Mouse (Mus musculus) naive thymus-derived CD4-positive, alpha-beta T cell, adult 2 months (primary cell): ENCODE measurements around the gene Pigk.

ENCODE experiments used
- DNase-seq: peaks from one replicate; pipeline ENCODE4 v3.0.0-alpha.2; 2011; ENCODE audit warnings: low read depth

Gene Pigk

DNA sequence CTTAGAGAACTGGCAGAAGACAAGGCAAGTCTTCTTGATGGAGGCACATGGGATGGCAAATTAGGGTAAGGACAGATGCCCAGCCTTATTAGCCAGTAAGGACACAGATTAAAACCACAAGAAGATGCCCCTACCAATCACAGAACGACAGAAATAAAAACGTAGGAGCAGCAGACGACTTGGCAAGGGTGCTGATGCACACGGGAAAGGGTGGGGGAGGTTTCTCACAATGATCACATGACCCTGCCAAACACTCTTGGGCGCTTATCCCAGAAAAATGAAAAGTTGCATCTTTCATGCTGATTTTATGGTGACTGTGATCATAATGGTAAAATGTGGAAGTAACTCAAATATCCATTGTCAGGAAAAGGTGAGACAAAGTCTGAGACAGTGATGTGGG, 193.2 kb downstream of the Pigk start:
- DNase-seq = no peak

DNA sequence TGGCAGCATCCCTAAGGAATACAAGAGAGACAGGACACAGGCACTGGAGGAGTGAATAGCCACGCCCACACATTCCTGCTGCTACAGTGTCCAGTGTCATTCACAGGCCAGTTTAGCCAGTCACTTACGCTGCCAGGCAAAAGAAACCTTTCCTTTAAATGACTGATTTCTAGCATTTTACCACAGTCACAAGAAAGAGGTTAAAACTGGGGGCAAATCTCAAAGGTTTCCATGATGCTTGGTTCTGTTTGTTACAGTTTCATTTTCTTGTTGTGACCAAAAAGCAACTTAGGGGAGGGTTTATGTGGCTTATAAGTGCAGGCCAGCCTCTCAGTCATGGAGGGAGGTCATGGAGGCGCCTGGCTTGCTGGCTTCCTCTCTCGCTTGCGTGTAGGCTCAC, 193.8 kb downstream of the Pigk start:
- no peak for DNase-seq

DNA sequence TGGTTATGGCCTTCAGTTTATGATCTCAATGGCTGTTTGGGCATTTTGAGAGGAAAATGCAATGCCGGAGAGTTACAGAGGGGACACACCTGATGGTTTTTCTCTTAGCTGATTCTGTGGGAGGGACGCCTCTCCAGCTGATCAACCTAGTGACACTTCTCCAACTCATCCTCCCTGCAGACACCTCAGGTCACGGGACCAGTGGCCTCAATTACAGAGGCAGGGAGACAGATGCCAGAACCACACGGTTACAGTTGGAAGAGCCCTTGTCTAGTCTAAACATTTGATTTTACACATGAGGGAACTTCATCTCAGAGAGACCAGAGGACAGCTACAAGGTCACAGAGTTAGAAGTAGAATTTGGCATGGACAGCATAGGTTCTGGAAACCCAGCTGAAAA, 197.7 kb downstream of the Pigk start:
- no peak for DNase-seq

DNA sequence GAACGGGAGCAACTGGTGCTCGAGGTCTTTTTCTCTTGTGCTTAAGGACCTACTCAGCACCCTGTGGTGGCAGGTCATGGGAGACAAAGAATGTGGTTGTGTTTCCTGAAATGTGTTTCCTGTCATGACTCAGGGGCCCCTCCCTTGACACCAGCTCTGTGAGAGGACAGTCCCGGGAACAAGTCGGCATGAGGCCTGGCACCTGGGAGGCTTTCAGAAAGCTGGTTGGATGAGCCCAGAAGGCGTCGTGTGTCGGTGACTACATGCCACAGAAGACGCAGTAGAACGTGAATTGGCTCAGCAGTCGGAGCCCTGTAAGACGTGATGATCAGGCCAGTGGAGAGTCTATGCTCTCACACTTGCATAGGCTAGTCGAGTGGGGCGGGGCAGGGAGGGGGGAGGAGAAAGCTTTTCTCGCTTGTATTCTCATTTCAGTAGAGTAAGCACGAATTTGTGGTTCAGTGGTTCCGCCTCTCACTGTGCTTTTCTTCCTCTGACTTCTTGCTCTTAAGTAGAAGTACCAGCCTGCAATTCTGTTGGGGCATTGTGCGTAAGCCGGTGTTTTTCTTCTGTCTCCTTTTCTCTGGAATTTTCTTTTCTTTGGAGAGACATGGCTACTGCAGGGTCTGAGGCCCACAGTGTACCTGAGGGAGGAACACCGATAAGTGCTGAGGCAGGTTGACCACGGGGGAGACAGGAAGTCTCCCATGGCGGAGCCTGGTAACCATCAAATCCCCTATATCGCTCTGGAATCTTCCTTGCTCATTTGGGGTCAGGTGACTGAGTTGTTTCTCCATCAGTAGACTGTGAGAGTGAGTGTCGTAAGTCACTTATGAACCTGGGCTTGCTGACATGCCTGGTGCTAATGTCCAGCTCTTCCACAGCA, 198.6 kb downstream of the Pigk start:
- peak; percentile 92 for DNase-seq

DNA sequence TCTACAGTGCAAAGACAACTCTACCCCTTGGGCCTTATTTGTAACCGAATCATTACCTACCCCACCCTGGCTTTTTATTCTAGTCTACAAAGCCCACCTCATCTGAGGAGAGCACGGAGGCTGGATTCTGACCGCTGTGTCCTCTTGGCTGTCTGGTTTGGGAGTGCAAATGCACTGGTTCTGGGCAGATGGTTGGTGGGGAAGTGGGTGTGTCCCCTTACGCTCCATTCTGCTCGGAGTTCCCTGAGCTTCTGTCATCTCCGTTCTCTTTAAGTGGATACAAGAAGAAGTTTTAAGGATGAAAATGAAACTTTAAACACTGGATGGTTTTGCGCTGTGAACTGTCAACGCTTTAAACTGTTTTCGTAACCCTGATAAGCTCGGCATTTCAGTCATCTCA, 199.2 kb downstream of the Pigk start:
- no peak for DNase-seq

DNA sequence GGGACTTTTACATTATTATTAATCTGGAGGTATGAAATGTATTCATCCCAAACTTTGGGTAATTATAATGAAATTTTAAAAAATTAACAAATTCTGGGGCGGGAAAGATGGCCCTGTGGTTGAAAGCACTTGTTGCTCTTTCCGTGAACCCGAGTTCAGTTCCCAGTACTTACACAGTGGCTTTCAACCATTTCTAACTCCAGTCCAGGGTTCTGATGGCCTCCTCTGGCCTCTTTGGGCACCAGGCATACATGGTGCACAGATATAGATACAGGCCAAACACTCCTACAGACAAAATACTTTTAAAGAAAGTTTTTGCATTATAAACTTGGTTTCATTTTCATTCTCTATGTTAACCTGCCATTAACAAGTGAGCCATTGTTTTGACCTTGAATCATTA, 199.7 kb downstream of the Pigk start:
- no peak for DNase-seq

DNA sequence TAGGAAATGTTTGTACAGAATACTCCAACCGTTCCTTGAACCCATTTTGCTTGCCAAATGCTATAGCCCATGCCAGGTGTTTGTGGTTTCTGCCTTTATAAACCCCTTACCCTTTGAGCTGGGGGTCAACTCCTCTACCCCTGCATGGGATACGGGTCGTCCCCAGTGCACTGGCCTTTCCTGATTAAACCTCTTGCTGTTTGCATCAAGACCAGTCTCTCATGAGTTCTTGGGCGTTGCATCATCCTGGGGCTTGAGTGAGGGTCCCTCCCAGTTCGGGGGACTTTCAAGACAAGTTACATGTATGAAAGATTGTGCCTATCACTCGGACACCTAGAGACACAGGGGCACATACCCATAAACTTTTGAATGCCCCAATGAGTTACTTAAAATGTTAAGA, 200.5 kb downstream of the Pigk start:
- DNase-seq = no peak

DNA sequence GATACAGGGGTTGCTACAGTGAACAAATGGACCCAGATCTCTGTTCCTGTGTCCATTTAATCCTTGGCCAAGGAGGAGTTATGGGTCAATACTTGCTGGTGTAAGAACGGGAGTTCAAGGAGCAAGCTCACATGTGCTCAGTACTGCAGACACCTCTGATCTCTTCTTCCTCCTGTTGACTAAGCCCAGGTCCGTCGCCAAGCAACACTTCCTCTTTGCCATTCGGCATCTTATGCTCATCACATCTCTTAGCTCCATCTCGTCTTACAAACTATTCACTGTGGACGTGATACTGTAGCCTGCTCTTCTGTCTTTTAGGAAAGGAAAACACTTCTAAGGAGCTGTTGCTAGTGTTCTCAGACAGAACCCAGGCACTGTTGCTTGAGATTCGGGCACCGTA, 203.7 kb downstream of the Pigk start:
- DNase-seq = peak; percentile 80

DNA sequence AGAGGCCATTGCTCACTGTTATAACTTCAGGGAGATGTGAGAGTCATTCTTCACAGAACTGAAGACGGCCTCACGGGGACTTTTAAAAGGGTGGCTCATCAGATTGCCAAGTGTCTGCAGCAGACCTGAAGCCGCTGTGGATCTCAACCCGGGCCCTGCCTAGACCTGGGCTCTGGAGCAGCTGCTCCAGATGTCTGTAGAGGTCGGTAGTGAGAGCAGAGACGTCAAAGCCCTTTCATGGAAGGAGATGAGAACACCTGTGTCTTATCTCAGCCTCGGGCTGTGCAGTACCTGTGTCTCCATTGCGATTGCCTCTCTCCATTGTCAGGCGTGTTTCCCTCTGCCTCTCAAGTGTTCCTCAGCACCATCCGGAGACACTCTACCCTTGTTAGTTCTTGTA, 205.2 kb downstream of the Pigk start:
- peak; percentile 68 for DNase-seq

DNA sequence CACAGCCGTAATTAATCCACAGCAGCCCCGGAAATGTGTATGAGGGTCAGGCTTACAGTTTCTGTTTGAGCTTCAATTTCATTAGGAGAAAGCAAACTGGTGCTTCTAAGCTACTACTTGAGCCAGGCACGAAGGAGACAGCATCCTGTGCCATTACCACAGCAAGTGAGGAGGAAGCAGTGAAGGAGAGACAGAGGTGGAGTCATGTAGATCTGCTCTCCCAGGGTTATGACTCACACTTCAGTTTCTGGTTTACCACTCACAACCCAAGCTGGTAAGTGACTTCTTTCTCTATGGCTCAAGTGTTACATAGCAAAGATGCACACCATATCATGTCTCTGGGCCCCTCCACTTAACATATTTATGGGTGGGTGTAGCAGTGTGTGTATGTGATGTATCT, 206.5 kb downstream of the Pigk start:
- peak; percentile 71 for DNase-seq

DNA sequence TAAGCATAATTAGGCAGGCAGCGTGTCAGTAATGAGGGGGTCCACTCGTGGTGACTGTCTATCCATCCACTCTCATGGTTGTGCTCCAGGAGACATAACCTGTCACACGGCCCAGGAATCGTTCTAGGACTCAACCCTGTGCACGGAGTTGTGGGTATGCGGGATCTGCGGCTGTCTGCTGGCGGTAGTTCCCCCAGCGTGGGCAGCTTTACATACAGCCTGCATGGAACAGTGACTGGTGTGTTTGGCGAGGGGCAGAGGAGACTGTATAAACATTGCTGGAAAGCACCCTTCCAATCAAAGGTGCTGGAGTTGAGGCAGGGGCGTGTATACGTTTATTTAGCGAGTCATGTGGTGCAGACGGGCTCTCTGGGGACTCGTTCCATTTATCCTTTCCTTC, 209.6 kb downstream of the Pigk start:
- no peak for DNase-seq

DNA sequence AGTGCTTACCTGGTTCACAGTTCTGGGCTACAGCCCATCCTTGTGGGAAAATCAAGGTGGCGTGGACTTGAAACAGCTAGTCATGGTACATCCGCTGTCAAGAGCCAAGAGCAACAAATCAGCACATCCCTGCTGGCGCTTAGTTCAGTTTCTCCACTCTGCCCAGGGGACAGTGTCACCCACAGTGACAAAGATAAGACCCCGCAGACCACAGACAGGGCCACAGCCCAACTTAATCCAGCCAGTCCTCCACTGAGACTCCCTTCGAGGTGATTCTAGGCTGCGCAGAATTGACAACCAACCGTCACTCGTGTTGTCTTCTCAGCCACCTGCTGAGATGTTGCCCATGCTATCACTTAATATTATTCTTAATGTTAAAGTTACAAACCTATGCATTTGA, 211.5 kb downstream of the Pigk start:
- DNase-seq = no peak

DNA sequence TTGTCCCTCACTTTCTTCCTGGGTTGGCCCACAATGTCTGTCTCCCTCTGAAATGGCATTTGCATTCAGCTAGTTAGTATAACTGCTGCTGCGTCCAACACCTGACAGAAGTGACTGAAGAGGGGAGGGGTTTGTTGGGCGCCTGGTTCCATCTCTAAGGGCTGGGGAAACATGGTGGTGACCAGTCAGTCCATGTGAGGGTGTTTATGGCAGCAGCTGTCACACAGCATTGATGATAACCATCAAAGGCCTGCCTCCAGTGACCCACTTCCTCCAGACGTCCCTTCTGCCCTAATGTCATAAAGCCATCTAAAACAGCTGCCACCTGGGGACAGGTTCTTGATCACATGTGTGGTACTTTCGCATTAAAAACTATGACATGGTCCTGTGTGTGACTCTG, 212.3 kb downstream of the Pigk start:
- peak; percentile 51 for DNase-seq

DNA sequence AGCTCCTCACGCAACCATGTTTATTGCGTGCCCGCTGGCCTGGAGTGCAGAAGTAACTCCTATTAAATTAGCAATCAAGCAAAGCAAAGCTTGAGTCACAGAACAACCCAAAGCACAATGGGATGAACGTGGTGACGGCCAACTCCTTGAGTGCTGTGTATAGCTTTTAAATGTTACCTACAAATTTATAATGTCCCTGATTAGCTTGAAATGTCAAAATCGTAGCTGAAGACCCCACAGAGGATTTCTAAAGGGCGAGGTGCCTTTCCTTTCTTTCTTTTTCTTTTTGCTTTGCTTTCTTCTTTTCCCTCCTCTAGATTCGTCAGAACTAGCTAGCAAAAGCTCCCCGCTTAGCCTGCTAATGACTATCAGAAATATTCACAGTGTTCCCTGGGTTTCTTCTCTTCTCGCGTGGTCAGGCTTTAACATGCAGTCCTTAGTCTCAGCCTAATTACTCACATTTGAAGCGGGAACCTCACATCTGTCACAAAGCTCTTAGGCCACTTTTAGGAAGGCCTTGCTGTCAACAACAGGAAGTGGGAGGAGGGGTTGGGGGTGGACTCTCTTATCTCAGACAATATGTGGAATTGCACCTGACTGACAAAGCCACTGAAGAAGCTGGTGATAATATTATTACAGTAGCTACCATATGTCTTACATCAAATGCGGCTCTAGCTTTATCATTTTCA, 214.5 kb downstream of the Pigk start:
- peak; percentile 77 for DNase-seq

DNA sequence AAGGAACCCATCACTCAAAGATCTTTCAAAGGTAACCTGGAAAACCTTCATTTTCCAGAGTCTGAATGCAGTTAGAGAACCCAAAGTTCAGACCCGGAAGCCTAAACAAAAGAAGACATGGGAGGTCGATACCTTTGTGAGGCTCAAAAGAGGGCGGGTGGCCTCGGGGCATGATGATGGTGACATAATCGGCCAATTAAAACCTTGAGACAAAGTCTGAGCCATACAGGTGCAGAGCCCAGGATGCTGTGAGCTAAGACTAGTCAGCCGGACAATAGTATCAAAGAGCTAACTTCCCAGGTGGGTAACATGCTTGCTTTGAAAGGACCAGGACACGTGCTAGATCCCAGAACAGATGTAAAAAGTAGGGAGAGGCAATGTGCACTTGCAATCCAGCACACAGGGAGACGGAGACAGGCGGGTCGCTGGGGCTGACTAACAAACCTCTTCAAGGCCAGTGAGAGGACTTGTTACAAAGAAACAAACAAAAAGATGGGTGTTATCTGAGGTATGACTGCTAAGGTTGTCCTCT, 215.4 kb downstream of the Pigk start:
- no peak for DNase-seq

DNA sequence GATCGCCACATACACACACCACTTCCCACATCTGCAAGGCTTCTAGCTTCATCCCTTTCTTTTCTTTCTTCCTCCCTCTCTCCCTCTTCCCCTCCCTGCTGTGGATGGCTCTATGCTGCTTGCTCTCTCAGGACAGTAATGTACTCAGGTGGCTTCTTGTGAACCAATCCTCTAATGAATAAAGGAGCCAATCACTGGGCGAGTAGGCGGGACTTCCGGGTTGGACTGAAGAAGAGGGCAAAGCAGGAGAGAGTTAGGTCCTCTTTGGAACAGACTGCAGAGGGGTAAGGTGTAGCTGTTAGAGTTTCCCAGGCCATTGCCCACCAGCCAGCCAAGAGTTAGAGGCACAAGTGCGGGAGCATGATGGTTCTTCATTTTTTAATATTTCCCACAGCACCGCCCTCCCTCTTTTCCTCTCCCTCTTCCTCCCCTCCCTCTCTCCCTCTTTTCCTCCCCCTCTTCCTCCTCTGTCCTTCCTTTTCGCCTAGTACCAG, 215.9 kb downstream of the Pigk start:
- peak; percentile 71 for DNase-seq

DNA sequence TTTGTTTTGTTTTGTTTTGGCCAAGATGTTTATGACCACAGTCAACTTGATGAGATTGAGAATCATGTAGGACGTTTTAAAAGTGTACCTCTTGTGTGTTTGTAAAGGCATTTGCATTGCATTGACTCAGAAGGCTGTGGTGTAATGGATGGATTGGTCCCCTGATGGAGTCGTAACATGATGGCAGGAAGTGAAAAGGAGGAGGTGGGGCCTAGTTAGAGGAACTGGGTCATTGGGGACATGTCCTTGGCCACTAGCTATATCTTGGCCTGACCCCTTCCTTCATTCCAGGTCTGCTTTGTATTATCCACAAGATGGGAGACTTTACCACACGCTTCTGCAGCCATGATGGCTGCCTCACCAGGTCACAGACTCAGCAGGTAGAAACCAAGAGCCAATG, 217.5 kb downstream of the Pigk start:
- no peak for DNase-seq

DNA sequence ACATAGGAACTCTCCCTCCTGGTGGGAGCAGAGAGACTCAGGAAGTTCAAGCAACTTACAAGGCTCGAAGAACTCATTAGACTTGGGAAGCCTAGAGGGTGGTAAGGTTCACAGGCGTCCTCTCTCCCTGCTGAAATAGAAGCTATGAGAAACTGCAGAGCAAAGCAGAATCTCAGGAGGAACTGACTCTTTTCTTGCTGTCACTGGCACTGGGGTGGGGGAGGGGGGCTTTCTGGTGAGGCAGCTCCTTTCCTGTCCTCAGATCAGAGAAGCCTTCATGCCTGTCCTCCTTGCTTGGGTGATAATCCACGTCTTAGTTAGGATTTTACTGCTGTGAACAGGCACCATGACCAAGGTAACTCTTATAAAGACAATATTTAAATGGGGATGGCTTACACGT, 218.2 kb downstream of the Pigk start:
- DNase-seq = peak; percentile 55

DNA sequence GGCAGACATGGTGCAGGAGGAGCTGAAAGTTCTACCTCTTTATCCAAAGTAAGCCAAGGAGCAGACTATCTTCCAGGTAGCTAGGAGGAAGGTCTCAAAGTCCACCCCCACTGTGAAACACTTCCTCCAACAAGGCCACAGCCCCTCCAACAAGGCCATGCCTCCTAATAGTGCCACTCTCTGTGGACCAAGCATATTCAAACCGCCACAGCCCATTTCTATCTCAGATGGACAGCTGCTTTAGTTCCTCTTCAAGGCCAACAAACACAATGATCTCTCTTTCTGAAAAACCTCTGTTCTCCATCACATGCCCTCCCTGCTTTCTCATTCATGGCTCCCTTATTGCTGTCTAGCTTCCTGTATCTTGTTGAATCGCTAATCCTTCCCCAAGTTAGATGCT, 218.6 kb downstream of the Pigk start:
- DNase-seq = no peak

DNA sequence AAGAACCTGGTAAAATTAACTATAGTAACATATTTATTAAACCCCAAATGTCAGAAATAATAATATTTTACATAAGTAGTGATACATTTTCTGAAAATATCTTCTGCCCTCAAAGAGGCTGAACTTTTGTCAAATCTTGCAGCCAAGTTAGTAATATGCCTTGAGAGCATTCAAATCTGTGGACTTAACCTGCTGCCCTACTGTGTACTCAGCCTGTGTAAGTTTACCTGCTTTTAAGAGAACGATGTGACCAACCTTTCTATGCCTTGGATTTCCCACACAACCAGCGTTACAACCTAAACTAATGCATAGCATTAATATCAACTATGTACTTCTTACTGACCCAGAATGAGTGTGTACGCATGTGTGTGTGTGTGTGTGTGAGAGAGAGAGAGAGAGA, 219.8 kb downstream of the Pigk start:
- DNase-seq = no peak

DNA sequence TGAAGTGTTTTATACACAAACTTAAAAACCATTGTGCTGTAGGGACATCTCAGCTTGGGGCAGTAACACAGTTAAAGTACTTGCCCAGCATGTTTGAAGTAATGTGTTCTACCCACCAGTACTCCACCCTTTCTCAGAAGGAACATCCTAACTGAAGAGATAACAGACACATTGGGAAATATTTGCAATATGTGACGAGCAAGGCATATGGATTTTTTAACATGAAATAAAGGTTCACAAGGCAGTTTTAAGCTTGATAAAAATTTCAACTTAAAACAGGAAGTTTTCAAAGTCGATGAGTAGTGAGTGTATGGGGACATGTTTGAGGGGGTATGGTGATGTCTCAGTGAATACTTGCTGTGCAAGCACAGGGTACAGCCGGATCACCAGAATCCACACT, 222.4 kb downstream of the Pigk start:
- no peak for DNase-seq

DNA sequence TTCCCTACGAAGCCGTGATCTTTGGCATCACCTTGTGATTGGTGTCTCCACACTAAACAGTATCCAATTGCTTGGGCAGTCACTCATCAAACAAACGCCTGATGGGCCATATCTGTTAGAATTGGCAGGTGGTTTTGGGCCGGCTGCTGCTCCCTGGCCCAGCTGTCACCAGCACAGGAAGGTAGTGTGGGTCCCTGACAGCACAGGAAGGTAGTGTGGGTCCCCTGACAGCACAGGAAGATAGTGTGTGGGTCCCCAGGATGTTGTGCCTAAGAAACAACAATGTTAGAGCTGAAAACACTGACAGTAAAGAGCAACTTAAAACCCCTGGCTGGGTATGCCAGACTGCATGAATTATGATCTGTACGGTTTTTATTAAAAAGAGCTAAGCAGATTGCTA, 227.8 kb downstream of the Pigk start:
- peak; percentile 63 for DNase-seq

DNA sequence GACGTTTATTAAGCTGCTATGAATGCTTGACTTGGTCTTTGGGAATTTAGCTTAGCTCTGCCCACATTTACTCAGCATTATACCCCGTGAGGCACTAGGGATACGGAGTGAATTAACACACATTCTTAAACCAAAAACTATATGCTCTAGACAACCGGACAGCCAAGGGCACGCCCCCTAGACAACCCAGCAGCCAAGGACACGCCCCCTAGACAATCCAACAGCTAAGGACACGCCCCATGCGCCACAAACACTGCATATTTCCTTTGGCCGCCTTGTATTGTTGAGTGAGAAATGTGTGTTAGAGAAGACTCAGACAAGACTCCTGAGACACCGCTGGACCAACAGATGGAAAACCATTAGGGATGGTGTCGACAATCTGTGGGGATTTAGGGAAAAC, 229.1 kb downstream of the Pigk start:
- peak; percentile 89 for DNase-seq
